Mouse (Mus musculus) forebrain, embryonic 13.5 days (tissue): ENCODE data around the gene Shisa9. TPM values are rescaled to one million over a fixed set of nuclear protein-coding genes. Genes with fewer than 3 reads are reported as not detected.
A peak's percentile ranks its signal among the peaks of the same experiment; 100 is the strongest.
"Not testable (repeated sequence)": the region's sequence is repeated elsewhere in the genome, so short reads cannot be mapped to it uniquely, and the experiment has no call there.

Experiments
- ATAC-seq: fragments of 200-750 bp; cut with Nextera tagmentation; 2 replicates; pipeline ENCODE4 v1.8.0; 2017
- H3K27ac ChIP-seq: fragments of 300-500 bp; sonication (generic); 2 replicates; pipeline ENCODE4 v1.5.1; 2015; ENCODE audit warnings: inconsistent platforms, mild to moderate bottlenecking, moderate library complexity
- H3K27me3 ChIP-seq: fragments of 300-500 bp; sonication (generic); 2 replicates; pipeline ENCODE4 v1.6.1; 2015; ENCODE audit warnings: mild to moderate bottlenecking, inconsistent platforms
- H3K36me3 ChIP-seq: fragments of 300-500 bp; sonication (generic); 2 replicates; pipeline ENCODE4 v1.6.1; 2015; ENCODE audit warnings: mild to moderate bottlenecking, inconsistent platforms; ENCODE audit not compliant: poor library complexity, severe bottlenecking
- H3K4me1 ChIP-seq: fragments of 300-500 bp; sonication (generic); 2 replicates; pipeline ENCODE4 v1.6.1; 2015; ENCODE audit warnings: inconsistent platforms
- H3K4me2 ChIP-seq: fragments of 300-500 bp; sonication (generic); 2 replicates; pipeline ENCODE4 v1.6.1; 2015; ENCODE audit warnings: inconsistent platforms, mild to moderate bottlenecking, moderate library complexity
- H3K4me3 ChIP-seq: fragments of 300-500 bp; sonication (generic); 2 replicates; pipeline ENCODE4 v1.5.1; 2015; ENCODE audit warnings: mild to moderate bottlenecking, inconsistent platforms
- H3K9ac ChIP-seq: fragments of 300-500 bp; sonication (generic); 2 replicates; pipeline ENCODE4 v1.6.1; 2015; ENCODE audit warnings: mild to moderate bottlenecking, inconsistent platforms
- H3K9me3 ChIP-seq: fragments of 300-500 bp; sonication (generic); replicated peaks from 2 replicates; pipeline ENCODE4 v1.6.1; 2016; ENCODE audit warnings: inconsistent platforms
- WGBS: fragments of 180-500 bp; shearing (Covaris S2); methylation state at CpG from one replicate; pipeline ENCODE4 v1.1.7; 2015; 5-methylcytosine and 5-hydroxymethylcytosine counted together
- polyA plus RNA-seq: library from polyadenylated mRNA; unstranded; fragments of >200 nt; fragmentation: Nextera tagmentation; extraction: Ambion mirVana; gene quantifications from 2 replicates; pipeline ENCODE4 v1.2.1, GENCODE M21; 2015

Shisa9 gene
- polyA plus RNA-seq, result 1.9 and 2.1 TPM in 2 replicates

DNA sequence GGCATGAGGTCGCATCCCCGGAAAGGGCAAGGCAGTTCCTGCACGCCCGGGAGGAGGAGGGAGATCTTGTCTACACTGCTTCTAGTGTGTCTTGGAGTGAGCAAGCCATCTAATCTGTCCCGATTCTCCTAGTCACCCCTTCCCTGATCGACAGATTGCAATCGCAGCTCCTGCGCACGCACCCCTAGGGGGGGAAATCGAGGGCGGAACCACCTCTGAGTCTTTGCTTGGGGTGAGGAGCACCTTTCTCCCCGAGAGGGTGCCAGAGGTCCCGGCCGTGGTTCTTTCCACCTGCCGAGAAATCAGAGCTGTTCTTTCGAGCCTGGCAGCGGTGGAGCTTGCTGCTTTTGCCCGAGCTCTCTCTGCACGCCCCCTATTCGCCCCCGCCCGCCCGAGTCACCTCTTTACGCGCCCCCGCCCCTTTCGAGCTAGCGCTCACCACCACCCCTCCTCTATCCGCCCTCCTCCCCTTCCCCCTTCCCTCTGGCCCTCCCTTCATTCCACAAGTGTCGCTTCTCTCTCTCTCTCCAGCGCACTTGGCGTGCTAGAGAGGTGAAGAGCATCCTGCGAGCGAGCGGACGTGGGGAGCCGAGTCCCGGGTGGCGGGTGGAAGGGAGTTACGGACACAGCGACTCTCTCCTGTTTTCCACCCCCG is at the start of gene Shisa9:
Gene Shisa9 (plus strand): TSS at position 498 of the 655 bp plus-strand sequence.
- H3K27ac ChIP-seq, result no peak within 1 kb of the TSS
- H3K9ac ChIP-seq, result peak within 1 kb of the TSS; percentile 68
- peaks cover 74% of the 10 kb centered on the region for H3K27me3 ChIP-seq
- H3K9me3 ChIP-seq, result no peaks in the 10 kb centered on the region
- no peaks in the 10 kb centered on the region for H3K36me3 ChIP-seq
- 0% methylated on average over 35 of the region's 42 CpGs for WGBS
- peak within 1 kb of the TSS; percentile 93 for H3K4me2 ChIP-seq
- H3K4me3 ChIP-seq, result peak within 1 kb of the TSS; percentile 59
- peak; percentile 70 for ATAC-seq
- H3K4me1 ChIP-seq, result peaks cover 28% of the 10 kb centered on the region

DNA sequence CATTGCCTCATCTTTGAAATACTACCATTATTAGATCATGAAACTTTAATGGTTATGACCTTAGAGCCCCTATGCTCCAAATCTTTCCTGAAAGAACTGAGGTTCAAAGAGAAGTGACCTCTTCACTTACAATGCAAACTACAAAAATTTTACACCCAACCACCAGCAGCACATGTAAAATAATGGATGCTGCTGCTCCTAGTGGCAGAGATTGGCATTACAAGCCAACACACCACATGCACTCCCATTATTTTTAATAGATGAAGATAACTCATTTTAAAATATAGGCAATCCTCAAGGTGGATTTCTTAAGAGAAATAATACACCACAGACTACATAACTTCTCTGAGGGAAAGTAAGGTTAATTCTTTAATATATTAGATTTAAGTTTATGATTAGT is 43.4 kb upstream of the Shisa9 start:
- ATAC-seq, result no peak
- Histone ChIP-seq H3K27ac (no peak overlapping the region), H3K4me1 (no peaks in the 10 kb centered on the region), H3K9me3 (no peaks in the 10 kb centered on the region), H3K4me2 (no peak overlapping the region), H3K27me3 (no peaks in the 10 kb centered on the region), H3K4me3 (no peak overlapping the region), H3K9ac (no peak overlapping the region), H3K36me3 (no peaks in the 10 kb centered on the region)

DNA sequence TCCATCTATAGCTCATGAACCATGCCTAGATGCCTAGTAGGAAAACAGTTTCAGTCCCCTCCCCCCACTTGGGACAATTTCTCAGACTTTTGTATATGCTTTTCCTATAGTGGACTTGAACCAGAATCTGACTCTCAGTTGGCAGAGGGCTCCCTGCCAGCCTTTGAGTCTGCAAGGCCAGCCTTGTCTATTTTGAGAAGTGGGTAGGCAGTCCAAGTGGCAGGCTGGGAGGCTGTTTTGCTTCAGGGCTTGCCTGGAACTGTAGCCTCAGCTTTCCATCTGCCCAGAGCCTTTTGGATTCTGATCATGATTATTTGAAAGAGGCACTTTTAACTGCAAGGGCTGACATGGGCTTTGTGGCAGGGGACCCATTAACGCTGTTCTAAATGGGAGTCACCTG is 23.2 kb upstream of the Shisa9 start:
- Histone ChIP-seq H3K36me3 (no peaks in the 10 kb centered on the region), H3K27ac (no peak overlapping the region), H3K4me1 (no peaks in the 10 kb centered on the region), H3K27me3 (no peaks in the 10 kb centered on the region), H3K4me3 (no peak overlapping the region), H3K9me3 (no peaks in the 10 kb centered on the region), H3K9ac (no peak overlapping the region), H3K4me2 (no peak overlapping the region)
- ATAC-seq, result no peak
- 71% methylated on average over 1 of the region's 1 CpGs for WGBS

DNA sequence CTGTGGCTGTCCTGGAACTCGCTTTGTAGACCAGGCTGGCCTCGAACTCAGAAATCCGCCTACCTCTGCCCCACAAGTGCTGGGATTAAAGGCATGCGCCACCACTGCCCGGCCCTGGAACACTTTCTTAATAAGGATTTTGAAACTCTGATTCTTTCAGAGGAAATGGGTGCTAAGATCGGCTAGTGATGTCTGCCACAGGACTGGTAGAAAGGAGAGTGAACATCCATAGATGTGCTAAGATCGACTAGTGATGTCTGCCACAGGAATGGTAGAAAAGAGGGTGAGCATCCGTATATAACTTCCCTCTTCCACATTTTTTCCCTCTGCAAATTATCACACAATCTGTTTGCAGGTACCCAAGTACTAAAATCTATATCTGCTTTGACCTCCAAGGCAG is 17.9 kb upstream of the Shisa9 start:
- no peaks in the 10 kb centered on the region for H3K4me1 ChIP-seq
- WGBS, result 91% methylated on average over 8 of the region's 8 CpGs
- H3K27ac ChIP-seq, result no peak overlapping the region
- no peak for ATAC-seq
- H3K4me2 ChIP-seq, result no peak overlapping the region
- no peaks in the 10 kb centered on the region for H3K36me3 ChIP-seq
- no peaks in the 10 kb centered on the region for H3K27me3 ChIP-seq
- no peak overlapping the region for H3K4me3 ChIP-seq
- no peak overlapping the region for H3K9ac ChIP-seq
- H3K9me3 ChIP-seq, result no peaks in the 10 kb centered on the region; the same call in none of the 2 replicates

DNA sequence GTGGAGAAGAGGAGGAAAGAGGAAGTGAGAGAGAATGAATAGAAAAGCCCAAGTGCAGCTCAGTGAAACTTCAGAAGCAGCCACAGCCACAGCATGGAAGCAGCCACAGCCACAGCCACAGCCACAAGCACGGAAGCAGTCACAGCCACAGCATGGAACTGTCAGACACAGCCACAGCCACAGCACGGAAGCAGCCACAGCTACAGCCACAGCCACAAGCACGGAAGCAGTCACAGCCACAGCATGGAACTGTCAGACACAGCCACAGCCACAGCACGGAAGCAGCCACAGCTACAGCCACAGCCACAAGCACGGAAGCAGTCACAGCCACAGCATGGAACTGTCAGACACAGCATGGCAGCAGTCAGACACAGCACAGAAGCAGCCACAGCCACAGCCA is 17.1 kb upstream of the Shisa9 start:
- not testable (repeated sequence) for H3K27ac ChIP-seq, H3K4me1 ChIP-seq, ATAC-seq, H3K9ac ChIP-seq, H3K36me3 ChIP-seq, H3K4me3 ChIP-seq, H3K27me3 ChIP-seq, H3K4me2 ChIP-seq, H3K9me3 ChIP-seq
- WGBS, result 69% methylated on average over 3 of the region's 5 CpGs

DNA sequence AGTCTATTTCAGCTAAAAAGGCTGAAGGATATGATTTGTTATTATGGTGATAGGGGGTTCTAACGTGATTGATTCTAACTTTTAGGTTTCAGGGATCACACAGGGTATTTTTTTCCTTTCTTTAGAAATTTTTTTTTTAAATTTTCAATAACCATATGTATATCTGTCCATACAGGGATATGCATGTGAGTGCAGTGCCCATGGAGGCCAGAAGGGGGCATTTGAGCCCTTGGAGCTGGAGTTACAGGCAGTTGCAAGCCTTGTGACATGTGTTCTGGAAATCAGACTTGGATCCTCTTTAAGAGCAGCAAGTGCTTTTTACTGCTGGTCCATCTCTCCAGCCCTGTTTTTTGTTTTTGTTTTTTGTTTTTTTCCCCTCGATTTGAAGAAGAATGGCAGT is 16.3 kb upstream of the Shisa9 start:
- Histone ChIP-seq H3K4me3 (no peak overlapping the region), H3K36me3 (no peaks in the 10 kb centered on the region), H3K27me3 (no peaks in the 10 kb centered on the region), H3K4me2 (no peak overlapping the region), H3K9me3 (no peaks in the 10 kb centered on the region; the same call in none of the 2 replicates), H3K9ac (no peak overlapping the region), H3K4me1 (no peaks in the 10 kb centered on the region), H3K27ac (no peak overlapping the region)
- ATAC-seq, result no peak
- WGBS, result 62% methylated on average over 2 of the region's 2 CpGs

DNA sequence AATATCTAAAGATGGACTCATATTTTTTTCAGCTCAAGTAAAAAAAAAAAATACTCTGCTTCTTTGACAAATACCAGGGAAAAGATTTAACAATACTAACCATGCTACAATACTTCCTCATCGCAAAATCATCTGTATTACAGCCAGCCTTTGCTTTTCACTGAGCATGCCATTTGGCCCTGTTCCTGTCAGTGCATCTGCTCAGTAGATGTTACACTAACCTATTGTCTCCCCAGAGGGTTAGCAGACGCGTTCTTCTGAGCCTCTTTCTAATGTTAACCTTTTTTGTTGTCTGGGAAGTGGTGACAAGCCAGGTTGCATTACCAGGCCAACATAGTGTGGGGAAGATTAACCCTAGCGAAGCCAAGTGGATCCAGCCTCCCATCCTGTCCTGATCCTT is 10.2 kb upstream of the Shisa9 start:
- no peaks in the 10 kb centered on the region for H3K4me1 ChIP-seq
- no peak overlapping the region for H3K4me2 ChIP-seq
- H3K4me3 ChIP-seq, result no peak overlapping the region
- no peak overlapping the region for H3K27ac ChIP-seq
- no peak overlapping the region for H3K9ac ChIP-seq
- no peaks in the 10 kb centered on the region for H3K36me3 ChIP-seq
- WGBS, result 43% methylated on average over 4 of the region's 4 CpGs
- no peaks in the 10 kb centered on the region for H3K27me3 ChIP-seq
- H3K9me3 ChIP-seq, result no peaks in the 10 kb centered on the region
- ATAC-seq, result no peak

DNA sequence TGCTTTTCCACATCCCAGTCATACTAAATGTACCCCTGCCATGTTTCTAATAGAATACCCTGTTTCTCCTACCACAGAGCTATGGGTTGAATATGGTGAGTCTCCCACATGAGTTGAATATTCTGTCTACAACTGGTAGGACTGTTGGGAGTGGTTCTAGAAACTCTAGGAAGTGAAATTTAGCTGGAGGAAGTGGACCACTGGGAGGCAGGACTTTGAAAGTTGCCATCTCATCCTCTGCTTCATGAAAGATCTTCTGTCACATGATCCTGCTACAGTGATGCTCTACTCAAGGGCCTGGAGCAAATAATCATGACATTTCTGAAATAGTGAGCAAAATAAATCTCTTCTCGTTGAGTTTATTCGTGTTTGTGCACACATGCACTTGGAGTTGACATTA is 7.2 kb upstream of the Shisa9 start:
- H3K27me3 ChIP-seq, result peaks cover 7% of the 10 kb centered on the region
- no peaks in the 10 kb centered on the region for H3K36me3 ChIP-seq
- H3K9ac ChIP-seq, result no peak overlapping the region
- no peak for ATAC-seq
- H3K4me1 ChIP-seq, result no peaks in the 10 kb centered on the region
- WGBS, result 87% methylated on average over 2 of the region's 2 CpGs
- H3K4me3 ChIP-seq, result no peak overlapping the region
- H3K9me3 ChIP-seq, result no peaks in the 10 kb centered on the region
- H3K27ac ChIP-seq, result no peak overlapping the region
- no peak overlapping the region for H3K4me2 ChIP-seq

DNA sequence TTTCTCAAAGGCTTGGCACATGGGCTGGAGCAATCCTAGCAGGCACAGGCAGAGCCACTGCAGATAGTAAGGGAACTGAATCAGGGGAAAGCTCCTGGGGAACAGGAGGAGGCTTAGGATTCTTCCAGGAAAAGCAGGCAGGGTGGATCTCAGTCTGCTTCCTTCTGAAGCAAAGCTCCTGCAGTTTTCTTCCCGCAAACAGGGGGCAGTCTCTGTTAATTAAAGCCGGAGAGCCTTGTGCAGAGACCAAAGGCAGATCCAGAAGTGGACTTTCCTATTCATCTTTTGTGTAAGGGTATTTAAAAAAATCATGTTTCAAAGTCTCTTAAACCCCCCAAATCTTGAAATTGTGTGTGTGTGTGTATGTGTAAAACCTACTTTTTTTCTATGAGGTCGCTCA is 3.1 kb upstream of the Shisa9 start:
- Histone ChIP-seq H3K9me3 (no peaks in the 10 kb centered on the region), H3K4me3 (no peak overlapping the region), H3K36me3 (no peaks in the 10 kb centered on the region), H3K27ac (no peak overlapping the region), H3K4me2 (no peak overlapping the region), H3K27me3 (peaks cover 48% of the 10 kb centered on the region), H3K9ac (no peak overlapping the region), H3K4me1 (peaks cover 20% of the 10 kb centered on the region)
- no peak for ATAC-seq
- 12% methylated on average over 3 of the region's 3 CpGs for WGBS

DNA sequence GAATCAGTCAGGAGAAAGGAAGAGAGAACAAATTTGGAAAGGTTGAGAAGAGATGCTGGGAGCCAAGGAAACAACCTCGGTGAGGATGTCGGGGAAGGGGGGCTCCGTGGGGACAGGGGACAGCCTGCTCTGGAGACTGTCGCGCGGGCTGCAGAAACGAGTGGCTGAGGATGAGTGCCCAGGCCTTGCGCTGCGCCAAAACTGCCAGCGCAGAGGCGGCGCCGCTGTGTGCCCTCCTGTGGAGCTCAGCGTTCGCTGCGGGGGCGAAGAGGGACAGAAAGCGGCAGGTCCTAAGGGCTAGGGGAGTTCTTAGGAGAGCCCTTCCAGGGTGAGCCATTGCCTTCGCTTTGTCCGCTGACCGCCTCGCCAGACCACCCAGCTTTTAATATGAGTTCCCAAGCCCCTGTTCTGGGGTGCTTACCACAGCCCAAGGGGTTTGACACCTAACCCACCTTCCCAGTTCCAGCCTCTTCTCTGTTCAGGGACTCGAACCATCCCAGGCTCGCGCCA is 752 bp upstream of the Shisa9 start:
- WGBS, result 1% methylated on average over 25 of the region's 25 CpGs
- Histone ChIP-seq H3K9ac (peak overlapping the region; percentile 68; the same call in 1 of the 2 replicates), H3K4me1 (peaks cover 28% of the 10 kb centered on the region), H3K4me2 (peak overlapping the region; percentile 93), H3K36me3 (no peaks in the 10 kb centered on the region), H3K4me3 (peak overlapping the region; percentile 59), H3K27me3 (peaks cover 71% of the 10 kb centered on the region), H3K9me3 (no peaks in the 10 kb centered on the region), H3K27ac (no peak overlapping the region)
- peak; percentile 11 for ATAC-seq

DNA sequence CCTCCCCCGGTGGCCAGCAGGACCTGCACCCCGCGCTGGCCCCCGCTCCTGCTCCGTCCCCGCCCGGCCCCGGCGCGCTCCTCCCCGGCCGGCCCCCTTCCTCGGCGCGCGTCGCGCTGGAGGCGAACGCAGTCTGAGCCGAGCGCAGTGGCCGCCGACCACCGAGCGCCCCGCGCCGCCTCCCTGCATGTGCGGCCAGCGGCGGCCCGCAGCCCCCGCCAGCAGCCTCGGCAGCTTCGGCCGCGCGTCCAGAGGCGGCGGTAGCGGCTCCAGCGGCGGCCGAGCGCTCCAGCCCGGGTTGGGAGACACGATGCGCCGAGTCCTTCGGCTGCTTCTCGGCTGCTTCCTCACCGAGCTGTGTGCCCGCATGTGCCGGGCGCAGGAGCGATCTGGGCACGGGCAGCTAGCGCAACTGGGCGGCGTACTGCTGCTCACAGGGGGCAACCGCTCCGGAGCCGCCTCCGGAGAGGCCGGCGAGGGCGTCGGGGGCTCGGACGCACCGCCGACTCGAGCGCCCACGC is 418 bp downstream of the Shisa9 start:
- H3K4me3 ChIP-seq, result peak overlapping the region; percentile 59
- no peaks in the 10 kb centered on the region for H3K36me3 ChIP-seq
- peak overlapping the region; percentile 68 for H3K9ac ChIP-seq
- 0% methylated on average over 31 of the region's 76 CpGs for WGBS
- peaks cover 28% of the 10 kb centered on the region for H3K4me1 ChIP-seq
- peaks cover 74% of the 10 kb centered on the region for H3K27me3 ChIP-seq
- no peak overlapping the region for H3K27ac ChIP-seq
- ATAC-seq, result peak; percentile 71
- peak overlapping the region; percentile 93 for H3K4me2 ChIP-seq
- H3K9me3 ChIP-seq, result no peaks in the 10 kb centered on the region

DNA sequence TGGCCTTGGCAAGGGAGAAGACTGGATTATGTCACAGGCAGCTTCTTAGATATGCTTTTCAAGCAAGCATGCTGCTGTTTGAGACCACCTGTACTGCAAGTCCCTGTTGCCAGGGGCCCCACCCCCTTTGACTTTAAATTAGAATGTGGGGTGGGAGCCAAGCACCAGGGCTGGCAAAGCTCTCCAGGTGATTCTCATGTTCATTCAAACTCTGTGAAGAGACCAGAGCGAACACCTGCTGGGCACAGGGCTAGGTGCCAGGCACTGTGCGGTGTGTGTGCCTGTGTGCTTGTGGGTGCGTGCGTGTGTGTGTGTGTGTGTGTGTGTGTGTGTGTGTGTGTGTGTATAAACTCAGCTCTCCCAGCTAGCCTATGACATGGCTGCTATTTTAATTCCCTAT is 3.1 kb downstream of the Shisa9 start:
- Histone ChIP-seq H3K27ac (no peak overlapping the region), H3K4me3 (no peak overlapping the region), H3K4me1 (peaks cover 28% of the 10 kb centered on the region), H3K4me2 (peak overlapping the region; percentile 93; the same call in 1 of the 2 replicates), H3K9me3 (no peaks in the 10 kb centered on the region), H3K36me3 (no peaks in the 10 kb centered on the region), H3K9ac (no peak overlapping the region), H3K27me3 (peaks cover 64% of the 10 kb centered on the region)
- ATAC-seq, result no peak
- WGBS, result 72% methylated on average over 4 of the region's 4 CpGs

DNA sequence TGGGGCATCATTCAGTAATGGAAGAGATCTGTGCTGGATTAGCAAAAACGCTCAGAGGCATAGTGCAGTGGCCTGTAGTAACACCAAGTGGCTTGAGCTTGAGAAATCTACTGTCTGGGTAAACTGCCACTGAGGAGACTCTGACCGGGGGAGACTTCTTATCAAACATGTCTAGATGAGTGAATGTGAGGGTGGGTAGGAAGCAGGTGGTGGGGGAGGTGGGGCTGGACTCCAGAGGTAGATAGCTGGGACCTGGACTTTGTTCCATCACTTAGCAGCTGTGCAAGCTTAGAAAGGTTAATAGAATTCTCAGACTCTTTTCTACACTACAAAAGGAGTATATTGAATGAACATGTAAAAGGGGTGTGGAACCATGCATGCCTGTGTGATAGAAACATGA is 21.3 kb downstream of the Shisa9 start:
- Histone ChIP-seq H3K9ac (no peak overlapping the region), H3K27ac (no peak overlapping the region), H3K4me3 (no peak overlapping the region), H3K9me3 (no peaks in the 10 kb centered on the region), H3K27me3 (no peaks in the 10 kb centered on the region), H3K36me3 (no peaks in the 10 kb centered on the region), H3K4me2 (no peak overlapping the region), H3K4me1 (no peaks in the 10 kb centered on the region)
- 83% methylated on average over 2 of the region's 2 CpGs for WGBS
- ATAC-seq, result no peak
